Mouse (Mus musculus) kidney, postnatal 4 days (tissue): ENCODE data around the gene Unc13b.

Experiments used
- DNase-seq, 2 experiments: peaks; one replicate each; pipeline ENCODE4 v3.0.0; 2021; ENCODE audit warnings: mixed read lengths in 2 of 2

Gene Unc13b

GRCm38 (mm10) chr4:43058753-43059654 lies at the start of gene Unc13b:
Gene Unc13b, plus strand, starts transcription at chr4:43058953.
- DNase-seq: peak; percentile 94 to 96

- peak; percentile 88 to 91 for DNase-seq
Observed at GRCm38 (mm10) chr4:43010161-43011038, 48.4 kb upstream of the Unc13b start, which contains the start of gene Fancg. Gene Fancg, minus strand, starts transcription at chr4:43010506.

GRCm38 (mm10) chr4:43012091-43012490 lies 46.7 kb upstream of the Unc13b start:
- no peak for DNase-seq

GRCm38 (mm10) chr4:43018156-43018555 lies 40.6 kb upstream of the Unc13b start:
- no peak for DNase-seq

DNA sequence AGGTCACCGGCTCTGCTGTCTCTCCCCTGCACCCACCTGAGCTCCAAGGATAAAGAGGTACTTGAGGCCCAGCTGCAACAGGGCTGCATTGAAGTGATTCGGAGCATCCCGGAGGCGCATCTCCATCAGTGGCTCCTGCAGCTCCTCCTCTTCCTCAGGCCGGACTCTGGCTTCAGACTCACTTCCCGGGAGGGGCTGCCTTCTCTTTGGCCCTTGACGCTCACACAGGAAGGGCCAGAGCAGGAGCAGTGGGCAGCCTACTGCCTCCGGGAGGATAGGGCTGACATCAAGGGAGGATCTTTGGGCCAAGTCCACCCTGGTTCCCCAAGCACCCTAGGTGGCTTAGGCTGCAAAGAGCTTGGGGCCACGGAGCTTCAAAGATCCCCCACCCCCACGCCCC lies 39.6 kb upstream of the Unc13b start:
- DNase-seq: no peak

DNA sequence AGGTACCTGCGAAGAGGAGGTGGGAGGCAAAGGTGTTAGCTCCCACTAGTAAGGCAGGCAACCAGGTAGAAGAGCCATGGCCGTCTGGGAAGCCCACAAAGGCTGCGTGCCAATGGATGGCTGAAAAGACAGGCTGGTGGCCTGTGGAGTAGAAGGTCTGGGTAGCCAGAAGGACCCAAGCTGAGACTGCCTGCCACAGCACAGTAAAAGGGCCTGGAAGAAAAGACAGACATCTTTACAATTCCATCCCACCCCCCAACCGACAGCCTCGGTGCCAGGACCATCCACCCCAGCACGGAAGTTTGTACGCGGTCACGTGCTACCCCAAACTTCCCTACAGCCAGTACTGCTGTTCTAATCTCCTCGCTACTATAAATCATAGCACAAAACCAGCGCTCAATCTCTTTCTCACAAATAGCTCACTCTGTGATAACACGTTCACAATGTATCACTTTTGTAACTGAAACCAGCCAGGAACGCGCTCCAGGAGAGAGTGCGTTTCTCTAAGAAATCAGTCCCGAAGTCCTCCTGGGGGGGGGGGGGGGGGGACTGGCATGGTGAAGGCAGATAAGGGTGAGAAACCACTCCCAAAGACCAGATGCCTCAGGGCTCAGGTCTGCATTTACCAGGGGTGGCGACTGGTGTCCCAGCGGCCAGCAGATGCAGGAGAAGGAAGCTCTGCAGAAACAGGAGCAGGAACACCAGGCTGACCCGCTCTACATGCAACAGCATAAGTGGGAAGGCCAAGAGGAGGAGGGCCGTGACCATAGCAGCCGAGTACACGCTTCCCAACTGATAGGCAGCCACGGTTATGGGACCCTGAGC lies 38.9 kb upstream of the Unc13b start:
- no peak for DNase-seq

GRCm38 (mm10) chr4:43020876-43021275 lies 37.9 kb upstream of the Unc13b start:
- no peak for DNase-seq

- no peak for DNase-seq
Observed at GRCm38 (mm10) chr4:43021341-43021740, 37.4 kb upstream of the Unc13b start.

DNA sequence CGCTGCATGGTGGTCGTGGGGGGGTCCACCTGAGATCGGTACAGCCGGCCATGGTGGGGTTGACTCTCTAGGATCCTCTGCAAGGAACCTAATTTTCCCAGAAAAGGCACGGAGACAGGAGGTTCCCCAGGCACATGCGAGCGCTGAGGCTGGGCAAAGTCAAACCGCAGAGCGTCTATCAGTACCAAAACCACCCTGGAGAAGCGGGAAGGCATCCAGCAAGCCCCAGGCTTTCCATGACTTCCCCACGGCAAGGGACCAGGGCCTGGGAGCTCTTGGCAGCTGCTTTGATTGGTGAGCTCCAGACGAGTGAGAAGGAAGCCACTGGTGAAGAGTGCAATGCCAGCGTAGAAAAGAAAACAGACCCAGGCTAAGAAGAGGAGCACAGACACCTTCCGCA lies 34.1 kb upstream of the Unc13b start:
- no peak for DNase-seq

- peak; percentile 98 for DNase-seq
Observed at GRCm38 (mm10) chr4:43025084-43025960, 33.4 kb upstream of the Unc13b start, which contains the start of gene Pigo. Gene Pigo, minus strand, starts transcription at chr4:43025819.

DNA sequence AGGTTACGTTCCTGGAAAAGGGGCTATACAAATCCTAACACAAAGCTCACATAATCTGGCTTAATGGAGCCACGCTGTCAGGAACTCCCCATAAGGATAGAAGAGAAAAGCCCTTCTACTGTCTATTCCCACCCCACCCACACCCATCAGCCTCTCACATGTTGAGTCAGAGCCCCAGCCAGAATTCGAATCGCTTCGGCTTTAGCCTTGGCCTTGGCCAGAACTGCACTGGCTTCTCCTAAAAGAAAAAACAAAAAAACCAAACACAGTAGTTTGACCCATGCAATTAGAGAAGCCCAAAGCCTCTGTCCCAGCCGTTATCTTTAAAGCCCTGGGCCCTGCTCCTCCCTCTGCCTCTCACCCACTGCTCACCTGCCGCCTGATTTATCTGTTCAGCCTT lies 29.6 kb upstream of the Unc13b start:
- DNase-seq: no peak

DNA sequence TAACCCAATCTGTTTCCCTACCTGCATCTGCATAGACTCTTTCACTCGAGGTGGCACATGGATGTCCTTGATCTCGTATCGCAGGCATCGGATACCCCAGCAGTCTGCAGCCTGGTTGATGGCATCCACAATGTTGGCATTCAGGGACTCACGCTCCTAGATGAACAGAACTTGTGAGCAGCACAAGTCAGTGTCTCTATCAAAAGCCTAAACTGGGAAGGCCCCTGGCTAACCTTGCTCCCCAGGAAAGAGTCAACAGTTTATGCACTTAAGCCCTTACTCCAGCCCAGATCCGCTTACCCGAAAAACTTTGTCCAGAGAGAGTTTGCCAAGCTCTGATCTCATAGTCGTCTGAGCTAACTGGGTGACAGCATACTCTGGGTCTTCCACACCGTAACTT lies 29.0 kb upstream of the Unc13b start:
- DNase-seq: no peak

GRCm38 (mm10) chr4:43030352-43030751 lies 28.4 kb upstream of the Unc13b start:
- no peak for DNase-seq

GRCm38 (mm10) chr4:43030780-43031230 lies 27.9 kb upstream of the Unc13b start:
- peak; percentile 58 to 68 for DNase-seq

GRCm38 (mm10) chr4:43031237-43031995 lies 27.3 kb upstream of the Unc13b start, which contains the start of gene Stoml2:
Gene Stoml2, minus strand, starts transcription at chr4:43031710.
- peak; percentile 96 for DNase-seq

DNA sequence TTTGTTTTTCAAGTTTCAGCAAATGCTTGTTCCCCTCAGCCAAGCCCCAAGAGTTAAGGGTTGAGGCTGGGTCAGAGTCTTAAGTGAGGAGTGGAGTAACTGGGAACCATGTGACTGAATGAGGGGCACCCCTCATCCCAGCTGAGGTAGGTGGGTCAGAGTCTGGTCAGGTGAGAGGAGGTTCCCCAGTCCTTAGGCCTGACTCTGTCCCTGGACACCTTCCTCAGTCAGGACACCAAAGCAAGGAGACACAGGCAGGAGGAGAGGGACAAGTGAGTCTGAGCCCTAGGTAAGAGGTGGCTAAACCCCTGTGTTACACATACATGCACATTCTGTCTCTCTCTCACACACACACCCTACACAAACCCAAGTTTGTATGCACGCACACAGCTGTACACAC lies 26.3 kb upstream of the Unc13b start:
- DNase-seq: no peak

- no peak for DNase-seq
Observed at GRCm38 (mm10) chr4:43033481-43033880, 25.3 kb upstream of the Unc13b start.

- no peak for DNase-seq
Observed at GRCm38 (mm10) chr4:43035851-43036250, 22.9 kb upstream of the Unc13b start.

- no peak for DNase-seq
Observed at GRCm38 (mm10) chr4:43036356-43036755, 22.4 kb upstream of the Unc13b start.

DNA sequence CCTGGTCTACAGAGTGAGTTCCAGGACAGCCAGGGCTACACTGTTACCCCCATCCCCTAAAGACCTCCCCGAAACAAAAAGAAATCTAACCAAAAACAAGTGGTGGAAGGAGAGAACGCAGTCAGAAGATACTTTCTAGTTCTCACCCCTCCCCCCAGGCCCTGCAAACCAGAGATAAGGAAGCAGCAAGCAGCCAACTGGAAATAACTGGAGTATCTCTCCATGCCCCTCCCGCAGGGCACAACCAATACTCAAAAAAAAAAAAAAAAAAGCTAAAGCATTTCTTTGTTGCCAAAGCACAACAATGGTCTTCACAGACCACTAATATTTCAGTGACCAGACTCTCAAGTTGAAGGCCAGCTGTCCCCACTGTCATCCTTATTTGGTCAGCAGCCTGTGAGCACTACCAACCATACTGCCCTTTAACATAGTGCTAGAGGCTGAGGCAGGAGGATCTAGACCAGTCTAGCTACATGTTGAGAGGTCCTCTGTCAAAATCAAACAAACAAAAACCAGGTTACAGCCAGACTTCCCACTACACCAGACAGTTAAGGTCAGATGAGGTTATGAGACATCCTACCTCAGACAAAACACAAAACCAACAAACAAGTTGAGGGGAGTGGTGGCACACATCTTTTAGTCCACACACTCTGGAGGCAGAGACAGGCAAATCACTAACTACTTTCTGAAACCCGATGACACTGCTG lies 20.7 kb upstream of the Unc13b start:
- no peak for DNase-seq
